Mouse (Mus musculus): Measurements from ENCODE around the gene Faap20. TPM values are rescaled to one million over a fixed set of nuclear protein-coding genes. Genes with fewer than 3 reads are reported as not detected.

The Faap20 gene
- polyA plus RNA-seq, 1 experiment from 2014 or later: 78.5 TPM

GRCm38 (mm10) chr4:155300421-155301097, 51.0 kb downstream of the Faap20 start:
- H3K9me3 ChIP-seq: no peaks in the 10 kb centered on the region

GRCm38 (mm10) chr4:155301098-155301447, 51.5 kb downstream of the Faap20 start:
- Histone ChIP-seq H3K27ac (no peak overlapping the region), H3K4me2 (no peak overlapping the region), H3K4me3 (no peak overlapping the region), H3K4me1 (peaks cover 22% of the 10 kb centered on the region), H3K36me3 (replicated peaks) (no peaks in the 10 kb centered on the region), H3K27me3 (replicated peaks) (no peaks in the 10 kb centered on the region), H3K9me3 (no peaks in the 10 kb centered on the region), H3K9ac (no peak overlapping the region)
- WGBS: 93% methylated on average over 7 of the region's 7 CpGs
- no peak for ATAC-seq (replicated peaks)

More at GRCm38 (mm10) chr4:155300421-155301097, 51.0 kb downstream of the Faap20 start:
- no peak overlapping the region for H3K4me3 ChIP-seq
- H3K27ac ChIP-seq: no peak overlapping the region
- H3K4me2 ChIP-seq: no peak overlapping the region
- no peak for ATAC-seq (replicated peaks)
- WGBS: 76% methylated on average over 21 of the region's 21 CpGs
- no peaks in the 10 kb centered on the region for H3K36me3 ChIP-seq (replicated peaks)
- no peaks in the 10 kb centered on the region for H3K27me3 ChIP-seq (replicated peaks)
- peaks cover 17% of the 10 kb centered on the region for H3K4me1 ChIP-seq
- H3K9ac ChIP-seq: no peak overlapping the region

- Histone ChIP-seq H3K27me3 (replicated peaks) (no peaks in the 10 kb centered on the region), H3K27ac (0 out of 2 replicates have a peak overlapping the region, but pooled peaks have one; percentile 32), H3K9me3 (no peaks in the 10 kb centered on the region), H3K4me3 (no peak overlapping the region), H3K36me3 (replicated peaks) (no peaks in the 10 kb centered on the region), H3K4me2 (no peak overlapping the region), H3K4me1 (peaks cover 31% of the 10 kb centered on the region), H3K9ac (no peak overlapping the region)
- 54% methylated on average over 4 of the region's 4 CpGs for WGBS
- no peak for ATAC-seq (replicated peaks)
These were observed 52.4 kb downstream of the Faap20 start for GRCm38 (mm10) chr4:155301965-155302364.

GRCm38 (mm10) chr4:155304508-155305096, 55.0 kb downstream of the Faap20 start:
- Histone ChIP-seq H3K27me3 (replicated peaks) (no peaks in the 10 kb centered on the region), H3K4me1 (peaks cover 50% of the 10 kb centered on the region), H3K4me3 (no peak overlapping the region), H3K9ac (no peak overlapping the region), H3K27ac (peak overlapping the region; percentile 81), H3K4me2 (no peak overlapping the region), H3K36me3 (replicated peaks) (no peaks in the 10 kb centered on the region), H3K9me3 (no peaks in the 10 kb centered on the region)
- ATAC-seq (replicated peaks): no peak
- 86% methylated on average over 7 of the region's 7 CpGs for WGBS

GRCm38 (mm10) chr4:155305531-155306031, 56.0 kb downstream of the Faap20 start:
- Histone ChIP-seq H3K36me3 (replicated peaks) (no peaks in the 10 kb centered on the region), H3K27me3 (replicated peaks) (no peaks in the 10 kb centered on the region), H3K4me2 (peak overlapping the region; percentile 19), H3K27ac (peak overlapping the region; percentile 81), H3K9ac (no peak overlapping the region), H3K9me3 (no peaks in the 10 kb centered on the region), H3K4me3 (no peak overlapping the region), H3K4me1 (peaks cover 50% of the 10 kb centered on the region)
- peak; percentile 41 for ATAC-seq (replicated peaks)
- WGBS: 27% methylated on average over 8 of the region's 8 CpGs

Other genes starting within 250 kb of the Faap20 start
- 20.1 and 23.0 TPM in 2 replicates for gene Plch2, start 193.0 kb upstream of the Faap20 start, polyA plus RNA-seq (2015; fragmentation: Nextera tagmentation; extraction: Ambion mirVana)
- 21.9 and 22.7 TPM in 2 replicates for gene Pex10, start 182.8 kb upstream of the Faap20 start, polyA plus RNA-seq (2015; fragmentation: Nextera tagmentation; extraction: Ambion mirVana)
- 111 and 115 TPM in 2 replicates for gene Rer1, start 163.4 kb upstream of the Faap20 start, polyA plus RNA-seq (2015; fragmentation: Nextera tagmentation; extraction: Ambion mirVana)
- gene Morn1, start 163.2 kb upstream of the Faap20 start, polyA plus RNA-seq (2015; fragmentation: Nextera tagmentation; extraction: Ambion mirVana): 8.2 and 8.9 TPM in 2 replicates
- gene Ski, start 27.2 kb upstream of the Faap20 start, polyA plus RNA-seq (2015; fragmentation: Nextera tagmentation; extraction: Ambion mirVana): 10.1 and 10.8 TPM in 2 replicates
- 86.9 and 95.6 TPM in 2 replicates for gene Prkcz, start 111.6 kb downstream of the Faap20 start, polyA plus RNA-seq (2015; fragmentation: Nextera tagmentation; extraction: Ambion mirVana)
- gene Gabrd, start 148.3 kb downstream of the Faap20 start, polyA plus RNA-seq (2015; fragmentation: Nextera tagmentation; extraction: Ambion mirVana): 0.19 and 0.20 TPM in 2 replicates
- 4.5 and 5.3 TPM in 2 replicates for gene Cfap74, start 159.4 kb downstream of the Faap20 start, polyA plus RNA-seq (2015; fragmentation: Nextera tagmentation; extraction: Ambion mirVana)
- gene Tmem52, start 219.3 kb downstream of the Faap20 start, polyA plus RNA-seq (2015; fragmentation: Nextera tagmentation; extraction: Ambion mirVana): 0.44 TPM in 1 of 2 replicates, not detected in the other
- gene Gnb1, start 241.6 kb downstream of the Faap20 start, polyA plus RNA-seq (2015; fragmentation: Nextera tagmentation; extraction: Ambion mirVana): 1,179 and 1,183 TPM in 2 replicates